Mouse (Mus musculus) layer of hippocampus, postnatal 14 days (tissue): ENCODE results near the gene Gls2. TPM values are rescaled to one million over a fixed set of nuclear protein-coding genes. Genes with fewer than 3 reads are reported as not detected.

Source experiments
- DNase-seq, 2 experiments: peaks; one replicate each; pipeline ENCODE4 v3.0.0; 2021 to 2022; ENCODE audit warnings: low spot score in 2 of 2, mixed read lengths in 1 of 2
- total RNA-seq, 2 experiments: library from RNA; stranded (reverse); gene quantifications; 2 replicates each; pipeline ENCODE4 v1.2.3; 2021

The Gls2 gene
- total RNA-seq, 2 experiments from 2014 or later, result 14.2 to 18.4 TPM

DNA sequence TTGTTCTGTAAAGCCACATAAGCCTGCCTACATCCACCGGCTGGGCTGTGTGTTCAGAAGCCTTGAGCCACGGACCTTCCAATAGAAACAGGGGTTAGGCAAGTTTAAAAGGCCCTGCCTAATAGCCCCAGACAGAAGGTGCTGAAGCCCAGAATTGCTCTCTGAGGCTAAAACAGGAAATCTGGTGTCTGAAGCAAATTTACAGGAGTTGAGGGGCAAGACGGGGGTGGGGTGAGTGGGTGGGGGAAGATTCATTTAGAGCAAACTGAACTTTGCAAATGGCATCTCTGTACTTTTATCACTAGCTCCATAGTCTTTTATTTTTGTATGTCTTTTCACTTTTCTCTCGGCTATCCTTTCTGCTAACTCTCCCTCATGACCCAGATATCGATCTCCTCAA is 36.9 kb downstream of the Gls2 start:
- DNase-seq, result no peak

DNA sequence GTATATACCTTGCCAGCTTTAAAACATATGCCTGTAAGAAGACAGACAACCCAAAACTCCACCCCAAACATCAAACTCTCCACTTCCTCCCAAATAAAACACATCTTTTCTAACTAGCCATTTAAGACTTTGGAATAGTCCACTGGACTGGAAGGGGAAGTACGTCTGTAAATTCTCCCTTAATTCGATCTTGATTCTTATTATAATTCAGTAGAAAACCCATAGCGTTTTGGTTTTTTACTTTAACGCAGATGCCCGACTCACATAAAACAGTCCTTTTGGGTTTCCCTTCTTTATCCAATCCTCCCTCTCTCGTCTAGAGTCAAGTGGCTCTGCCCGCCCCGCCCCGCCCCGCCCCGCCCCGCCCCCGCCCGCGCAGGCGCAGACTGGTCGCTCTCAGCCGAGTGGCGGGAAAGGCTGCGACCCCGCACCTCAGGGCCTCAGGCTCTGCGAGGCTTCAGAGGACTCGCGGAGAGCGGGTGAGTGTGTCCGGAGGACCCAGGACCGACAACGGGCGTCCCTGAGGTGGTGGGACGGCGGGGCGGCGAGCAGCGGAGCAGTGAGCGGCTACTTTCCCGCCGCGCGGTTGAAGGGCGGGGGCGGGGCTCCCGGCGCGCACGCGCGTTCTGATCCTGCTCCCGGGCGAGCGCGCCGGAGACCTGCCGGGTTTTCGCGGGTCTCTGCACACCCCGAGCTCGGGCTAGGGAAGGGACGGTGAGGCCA is 37.6 kb downstream of the Gls2 start, which contains the start of gene Timeless:
Gene Timeless, plus strand, starts transcription at position 369 of the 723 bp plus-strand sequence.
- peak; percentile 81 to 92 for DNase-seq

DNA sequence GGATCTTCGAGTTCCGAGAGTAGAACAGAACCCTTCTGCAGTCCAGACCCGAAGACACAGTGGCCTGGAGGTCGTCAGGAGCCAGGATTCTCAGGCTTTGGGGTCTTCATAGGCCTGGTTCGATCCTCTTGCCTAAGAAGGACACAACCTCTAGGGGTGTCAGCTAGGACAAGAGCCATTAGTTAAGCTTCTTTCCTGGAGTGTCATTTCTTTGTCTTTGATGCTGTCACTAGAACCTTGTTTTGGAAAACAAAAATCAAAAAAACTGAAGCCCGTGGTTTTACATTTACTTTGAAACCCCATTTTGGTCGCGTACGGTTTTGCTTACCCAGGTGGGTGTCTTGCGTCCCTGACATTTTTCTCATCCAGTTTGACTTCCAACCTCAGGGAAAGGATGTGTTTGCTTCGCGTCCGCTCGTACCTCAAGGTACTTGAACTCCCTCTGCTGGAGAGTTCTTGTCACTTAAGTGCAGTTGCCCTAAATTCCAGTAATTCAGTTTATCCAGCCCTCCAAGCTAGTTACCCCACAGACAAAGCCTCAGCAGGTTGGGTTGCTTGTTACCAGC is 38.2 kb downstream of the Gls2 start:
- DNase-seq, result peak; percentile 46 to 72

DNA sequence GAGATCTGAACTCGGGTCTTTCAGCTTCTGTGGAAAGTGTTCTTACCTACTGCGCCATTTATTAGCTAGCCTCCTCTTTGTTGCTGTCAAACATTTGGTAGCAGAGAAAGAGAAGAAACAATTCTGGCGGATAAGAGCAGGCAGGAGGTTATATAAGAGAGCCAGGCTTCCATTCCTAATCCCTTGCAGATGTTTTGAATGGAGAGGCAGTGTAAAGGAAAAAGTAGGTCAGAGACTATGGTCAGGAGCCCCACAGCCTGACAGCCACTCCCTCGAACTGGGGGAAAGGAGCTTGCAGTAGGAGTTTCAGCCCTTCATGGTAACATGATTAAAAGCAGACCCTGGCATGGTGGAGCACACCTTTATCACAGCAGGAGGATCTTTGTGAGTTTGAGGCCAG is 42.1 kb downstream of the Gls2 start:
- DNase-seq, result no peak

DNA sequence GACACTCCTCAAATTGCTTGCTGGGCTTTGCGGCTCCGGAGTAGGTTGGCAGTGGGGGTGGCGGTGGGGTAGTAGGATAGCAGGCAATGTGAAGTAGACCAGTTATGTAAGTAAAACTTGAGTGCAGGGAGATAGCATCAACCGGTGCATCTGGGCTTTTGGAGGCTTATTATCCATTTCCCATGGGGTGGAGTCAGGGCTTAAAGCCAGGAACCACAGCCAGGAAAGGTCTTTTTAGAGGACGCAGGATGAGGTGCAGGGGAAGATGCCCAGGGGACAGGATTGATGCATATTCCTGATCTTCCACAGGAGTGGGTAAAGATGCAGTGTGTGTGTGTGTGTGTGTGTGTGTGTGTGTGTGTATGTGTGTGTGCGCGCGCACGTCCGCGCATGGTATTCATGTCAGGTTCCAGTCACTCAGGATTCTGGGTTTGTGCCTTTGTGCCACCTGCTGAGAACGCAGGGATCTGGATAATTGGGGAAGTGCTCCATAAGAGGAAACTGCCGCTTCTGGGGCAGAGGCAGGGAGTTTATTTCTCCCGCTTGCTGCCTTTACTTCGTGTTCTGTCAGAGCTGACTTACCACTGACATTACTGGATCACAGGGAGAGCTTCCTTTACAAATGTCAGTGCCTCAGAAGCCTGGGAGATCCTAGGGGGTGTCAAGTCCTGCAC is 43.7 kb downstream of the Gls2 start:
- no peak for DNase-seq

DNA sequence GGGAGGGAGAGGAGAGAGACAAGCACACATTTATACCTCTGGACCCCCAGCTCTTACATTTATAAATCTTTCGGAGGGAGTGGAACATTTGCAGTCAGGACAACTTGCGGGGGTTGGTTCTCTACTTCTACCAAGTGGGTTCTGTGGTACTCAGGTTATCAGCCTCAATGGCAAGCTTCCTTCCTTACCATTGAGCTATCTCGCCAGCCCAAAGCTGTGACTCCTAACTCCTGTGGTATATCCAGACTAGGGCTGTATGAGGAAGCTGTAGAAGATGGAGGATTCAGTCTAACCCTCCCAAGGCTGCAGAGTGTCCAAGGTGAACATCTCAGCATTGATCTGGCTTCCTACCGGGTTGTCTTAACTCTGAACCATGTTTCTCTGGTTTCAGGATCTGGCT is 44.9 kb downstream of the Gls2 start:
- DNase-seq, result no peak

DNA sequence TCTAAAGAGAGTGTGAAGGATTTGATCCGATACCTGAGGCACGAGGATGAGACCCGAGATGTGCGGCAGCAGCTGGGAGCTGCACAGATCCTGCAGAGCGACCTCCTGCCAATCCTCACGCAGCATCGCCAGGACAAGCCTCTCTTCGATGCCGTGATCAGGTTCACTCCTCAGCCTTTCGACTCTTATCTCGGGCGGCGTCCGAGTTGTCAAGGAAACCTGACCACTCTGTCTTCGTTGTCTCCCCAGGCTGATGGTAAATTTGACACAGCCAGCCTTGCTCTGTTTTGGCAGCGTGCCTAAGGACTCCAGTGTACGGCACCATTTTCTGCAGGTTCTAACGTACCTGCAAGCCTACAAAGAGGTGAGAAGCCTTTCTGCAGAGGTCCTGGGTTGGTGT is 45.9 kb downstream of the Gls2 start:
- no peak for DNase-seq

DNA sequence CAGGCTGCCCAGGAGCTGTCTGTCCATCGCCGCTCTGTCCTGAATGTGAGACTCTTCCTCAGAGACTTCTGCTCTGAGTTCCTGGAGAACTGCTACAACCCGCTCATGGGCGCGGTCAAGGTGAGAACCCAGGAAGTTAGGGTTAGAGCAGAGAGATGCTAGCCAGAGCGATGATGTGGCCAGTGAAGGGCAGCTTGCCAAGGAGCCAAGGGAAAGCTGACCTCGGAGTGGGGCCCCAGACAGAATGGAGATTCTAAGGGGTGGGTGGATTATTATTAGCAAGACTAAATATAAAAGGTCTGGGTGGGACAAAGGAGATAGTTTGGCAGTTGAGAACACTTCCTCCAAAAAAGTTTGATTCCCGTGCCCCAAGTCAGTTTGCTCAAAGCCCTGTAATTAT is 49.0 kb downstream of the Gls2 start:
- no peak for DNase-seq

DNA sequence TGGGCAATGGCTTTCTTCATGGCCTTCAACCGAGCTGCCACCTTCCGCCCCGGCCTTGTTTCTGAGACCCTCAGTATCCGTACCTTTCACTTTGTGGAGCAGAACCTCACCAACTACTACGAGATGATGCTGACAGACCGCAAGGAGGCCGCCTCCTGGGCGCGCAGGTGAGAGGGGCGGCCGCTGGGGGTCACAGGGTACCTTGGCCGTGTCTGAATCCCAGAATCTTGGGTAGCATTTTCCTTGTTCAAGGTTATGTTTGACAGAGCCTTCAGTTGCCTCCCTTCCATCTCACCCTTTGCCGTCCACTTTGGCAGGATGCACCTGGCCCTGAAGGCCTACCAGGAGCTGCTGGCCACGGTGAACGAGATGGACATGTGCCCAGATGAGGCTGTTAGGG is 49.9 kb downstream of the Gls2 start:
- DNase-seq, result no peak

DNA sequence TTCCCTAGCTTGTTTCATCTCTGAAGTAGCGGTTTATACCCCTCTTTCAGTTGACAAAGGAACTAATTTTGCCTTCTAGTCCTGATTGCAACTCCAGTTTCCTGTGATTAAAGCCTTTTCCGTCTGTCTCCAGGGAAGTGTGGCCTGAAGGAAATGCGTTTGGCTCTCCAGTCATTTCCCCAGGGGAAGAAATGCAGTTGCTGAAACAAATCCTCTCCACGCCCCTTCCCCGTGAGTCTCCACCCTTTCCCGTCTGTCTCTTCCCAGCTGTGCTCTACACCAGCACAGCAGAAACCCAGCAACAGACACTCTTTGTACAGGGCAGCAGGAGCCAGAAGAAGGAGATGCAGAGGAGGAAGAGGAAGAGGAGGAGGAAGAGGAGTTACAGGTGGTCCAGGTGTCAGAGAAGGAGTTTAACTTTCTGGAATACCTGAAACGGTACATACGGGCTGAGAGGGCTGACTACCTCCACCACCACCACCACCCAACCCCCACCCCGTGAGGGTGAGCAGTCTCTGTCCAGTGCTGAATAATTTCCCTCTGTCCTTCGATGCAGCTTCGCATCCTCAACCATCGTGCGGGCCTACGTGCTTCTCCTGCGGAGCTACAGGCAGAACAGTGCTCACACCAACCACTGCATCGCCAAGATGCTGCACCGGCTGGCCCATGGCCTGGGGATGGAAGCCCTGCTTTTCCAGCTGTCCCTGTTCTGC is 52.9 kb downstream of the Gls2 start:
- DNase-seq, result no peak

DNA sequence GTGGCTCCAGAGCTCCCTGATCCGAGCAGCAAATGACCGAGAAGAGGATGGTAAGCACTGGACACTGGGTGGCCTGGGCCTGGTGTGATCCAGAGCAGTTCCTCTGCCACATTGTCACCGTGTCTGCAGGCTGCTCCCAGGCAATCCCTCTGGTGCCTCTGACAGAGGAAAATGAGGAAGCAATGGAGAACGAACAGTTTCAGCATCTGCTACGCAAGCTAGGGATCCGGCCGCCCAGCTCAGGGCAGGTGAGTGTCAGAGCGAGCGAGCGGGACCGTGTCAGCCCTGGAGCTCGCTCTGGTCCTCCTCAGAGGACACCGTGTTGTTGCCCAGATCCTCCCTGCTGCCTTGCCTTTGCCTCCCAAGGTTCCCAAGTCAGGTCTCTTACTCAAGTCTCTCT is 56.3 kb downstream of the Gls2 start:
- no peak for DNase-seq

DNA sequence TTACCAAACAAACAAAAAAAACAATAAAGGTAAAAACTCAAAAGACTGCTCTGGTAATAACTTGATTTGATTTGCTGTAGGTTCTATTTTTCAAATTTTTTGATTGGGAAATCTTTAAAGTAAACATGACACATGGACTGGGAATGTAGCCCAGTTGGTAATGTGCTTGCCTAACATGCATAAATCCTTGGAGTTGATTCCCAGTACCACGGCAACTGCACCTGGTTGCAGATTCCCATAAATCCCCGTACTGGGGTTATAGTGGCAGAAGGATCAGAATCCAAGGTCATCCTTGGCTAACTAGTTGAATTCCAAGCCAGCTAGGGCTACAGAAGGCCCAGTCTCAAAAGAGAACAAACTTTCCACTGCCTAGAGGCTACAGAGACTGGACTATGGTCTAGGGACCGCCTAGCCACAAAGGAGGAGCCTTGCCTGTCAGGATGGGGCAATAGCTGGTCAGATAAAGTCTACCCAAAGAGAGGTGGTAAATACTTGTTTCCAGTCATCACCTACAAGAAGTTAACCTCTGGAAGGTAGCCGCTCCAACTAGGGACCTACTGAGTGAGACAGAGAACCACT is 59.5 kb downstream of the Gls2 start, which contains the start of gene Apon:
Gene Apon, plus strand, starts transcription at position 420 of the 579 bp plus-strand sequence.
- DNase-seq, result no peak

DNA sequence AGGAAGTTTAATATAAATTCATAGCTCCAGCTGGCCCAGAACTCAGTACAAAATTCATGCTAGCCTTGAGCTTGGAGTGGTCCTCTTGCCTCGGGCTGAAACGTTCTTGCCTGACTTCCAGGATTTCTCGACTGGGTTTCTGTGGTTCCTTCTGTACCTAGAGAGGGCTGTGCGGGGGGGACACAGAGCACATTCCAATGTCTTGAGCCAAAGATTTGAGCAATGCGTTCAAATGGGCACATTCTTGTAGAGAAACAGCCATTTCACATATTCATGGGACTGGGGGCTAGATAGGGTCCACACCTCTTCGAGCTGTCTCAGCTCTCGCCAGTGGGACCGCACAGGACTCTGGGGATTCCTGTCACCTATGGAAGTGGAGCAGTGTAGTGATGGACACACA is 61.7 kb downstream of the Gls2 start:
- DNase-seq, result no peak

DNA sequence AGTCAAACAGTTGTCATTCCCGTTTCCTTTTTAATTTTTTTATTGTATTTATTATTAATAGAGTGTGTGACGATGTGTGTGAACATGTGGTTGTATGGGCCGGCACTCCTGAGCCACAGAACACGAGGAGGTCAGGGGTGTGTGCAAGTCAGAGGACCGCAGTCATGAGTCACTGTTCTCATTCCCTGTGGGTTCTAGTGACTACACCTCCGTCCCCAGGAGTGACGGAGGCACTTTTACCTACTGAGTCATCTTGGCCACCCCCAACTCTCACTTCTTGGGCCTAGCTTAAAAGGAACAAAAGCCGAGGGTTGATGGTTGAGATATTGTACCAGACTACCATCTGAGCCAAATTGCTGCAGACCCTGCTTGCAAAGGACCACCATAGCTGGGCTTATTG is 62.1 kb downstream of the Gls2 start:
- no peak for DNase-seq

DNA sequence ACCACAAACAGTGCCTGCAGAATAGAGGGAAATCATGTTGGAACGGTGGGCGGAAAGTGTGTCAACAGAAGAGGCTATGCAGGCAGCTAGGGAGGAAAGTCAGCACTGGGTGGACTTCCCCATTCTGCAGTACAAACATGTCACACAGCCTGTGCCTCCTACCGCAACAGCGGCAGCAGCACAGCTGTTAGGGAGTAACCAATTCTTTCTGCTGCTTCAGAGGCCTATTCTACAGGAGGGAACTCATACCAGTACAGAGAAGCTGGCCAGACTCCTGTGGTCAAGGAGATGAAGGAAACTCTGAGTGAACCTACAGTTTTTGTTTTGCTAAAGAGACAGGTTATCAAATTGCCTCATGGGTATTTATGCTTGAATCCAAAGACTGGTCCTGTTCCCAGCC is 64.7 kb downstream of the Gls2 start:
- no peak for DNase-seq

Other genes with a start within 250 kb of the Gls2 start
- gene Hsd17b6, start 186.8 kb upstream of the Gls2 start, total RNA-seq, result not detected
- gene Prim1, start 179.3 kb upstream of the Gls2 start, total RNA-seq, result 1 to 10 TPM; 5.4 to 6.6 TPM
- 100 to 1,000 TPM; 321 to 339 TPM for gene Naca, start 158.9 kb upstream of the Gls2 start, total RNA-seq
- gene Ptges3, start 135.5 kb upstream of the Gls2 start, total RNA-seq, result 100 to 1,000 TPM; 138 to 149 TPM
- gene Atp5b, start 111.2 kb upstream of the Gls2 start, total RNA-seq, result 1,000 to 10,000 TPM; 1,880 to 1,915 TPM
- 10 to 100 TPM; 35.1 to 36.8 TPM for gene Baz2a, start 102.9 kb upstream of the Gls2 start, total RNA-seq
- 10 to 100 TPM; 13.4 to 14.6 TPM for gene Rbms2, start 14.2 kb upstream of the Gls2 start, total RNA-seq
- 10 to 100 TPM; 11.1 to 11.5 TPM for gene Spryd4, start 17.4 kb downstream of the Gls2 start, total RNA-seq
- gene Mip, start 31.4 kb downstream of the Gls2 start, total RNA-seq, result not detected
- 1 to 10 TPM; 4.1 to 7.6 TPM for gene Timeless, start 37.6 kb downstream of the Gls2 start, total RNA-seq
- not detected for gene Apon, start 59.6 kb downstream of the Gls2 start, total RNA-seq
- not detected for gene Apof, start 74.2 kb downstream of the Gls2 start, total RNA-seq
- gene Stat2, start 76.1 kb downstream of the Gls2 start, total RNA-seq, result 10 to 100 TPM; 29.2 to 30.3 TPM
- 1 to 10 TPM; 2.4 to 3.2 TPM for gene Il23a, start 104.3 kb downstream of the Gls2 start, total RNA-seq
- gene Pan2, start 108.9 kb downstream of the Gls2 start, total RNA-seq, result 10 to 100 TPM; 15.1 to 15.4 TPM
- gene Cnpy2, start 128.0 kb downstream of the Gls2 start, total RNA-seq, result 10 to 100 TPM; 76.5 to 80.3 TPM
- gene Cs, start 143.3 kb downstream of the Gls2 start, total RNA-seq, result 100 to 1,000 TPM; 260 to 274 TPM
- 10 to 100 TPM; 60.0 to 62.1 TPM for gene Coq10a, start 174.5 kb downstream of the Gls2 start, total RNA-seq
- 10 to 100 TPM; 83.6 to 86.7 TPM for gene Ankrd52, start 182.7 kb downstream of the Gls2 start, total RNA-seq
- under 1 TPM in 1 of 2 experiments, not detected in 1; 0.60 TPM for gene Slc39a5, start 206.8 kb downstream of the Gls2 start, total RNA-seq
- gene Nabp2, start 217.0 kb downstream of the Gls2 start, total RNA-seq, result 10 to 100 TPM; 94.5 TPM
- gene Rnf41, start 217.2 kb downstream of the Gls2 start, total RNA-seq, result 10 to 100 TPM; 67.2 to 72.0 TPM